Mouse (Mus musculus) granulocyte monocyte progenitor cell, adult 5-6 weeks (primary cell): ENCODE data around the gene Tnrc6a. TPM values are rescaled to one million over a fixed set of nuclear protein-coding genes. Genes with fewer than 3 reads are reported as not detected.

ENCODE experiments used
- ATAC-seq: replicated peaks from 2 replicates; pipeline ENCODE4 v1.8.0; 2016; ENCODE audit warnings: mild to moderate bottlenecking, moderate TSS enrichment, inconsistent platforms; ENCODE audit not compliant: poor library complexity, severe bottlenecking
- total RNA-seq, 2 experiments: library from RNA; stranded (forward) in 1 of 2; stranded (reverse) in 1 of 2; fragments of 200-712, 200-1000 nt in 1 of 2; fragments of >200 nt in 1 of 2; fragmentation: Nextera tagmentation in 1 of 2; gene quantifications; 2 replicates each; pipeline ENCODE4 v1.2.3; 2014 to 2017

Gene Tnrc6a
- total RNA-seq, 2 experiments from 2014 or later, result 24.9 to 26.8 TPM

DNA sequence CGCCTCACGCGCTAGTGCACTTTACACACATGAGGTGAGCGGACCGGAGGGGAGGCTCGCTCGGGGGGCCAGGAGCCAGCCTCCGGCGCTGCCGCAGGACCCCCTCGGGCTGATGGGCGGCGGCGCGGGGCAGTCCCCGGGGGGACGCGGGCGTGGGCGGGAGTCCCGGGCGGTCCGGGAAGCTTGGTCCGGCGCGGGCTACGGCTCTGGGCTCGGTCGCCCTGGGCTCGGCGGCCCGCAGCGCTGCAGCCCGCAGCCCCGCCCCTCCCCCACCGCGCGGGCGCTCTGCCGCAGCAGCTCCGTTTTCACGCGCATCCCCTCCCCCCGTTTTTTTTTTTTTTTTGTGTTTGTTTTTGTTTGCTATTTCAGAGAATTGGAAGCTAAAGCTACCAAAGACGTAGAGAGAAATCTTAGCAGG is 623 bp downstream of the Tnrc6a start:
- no peak for ATAC-seq

DNA sequence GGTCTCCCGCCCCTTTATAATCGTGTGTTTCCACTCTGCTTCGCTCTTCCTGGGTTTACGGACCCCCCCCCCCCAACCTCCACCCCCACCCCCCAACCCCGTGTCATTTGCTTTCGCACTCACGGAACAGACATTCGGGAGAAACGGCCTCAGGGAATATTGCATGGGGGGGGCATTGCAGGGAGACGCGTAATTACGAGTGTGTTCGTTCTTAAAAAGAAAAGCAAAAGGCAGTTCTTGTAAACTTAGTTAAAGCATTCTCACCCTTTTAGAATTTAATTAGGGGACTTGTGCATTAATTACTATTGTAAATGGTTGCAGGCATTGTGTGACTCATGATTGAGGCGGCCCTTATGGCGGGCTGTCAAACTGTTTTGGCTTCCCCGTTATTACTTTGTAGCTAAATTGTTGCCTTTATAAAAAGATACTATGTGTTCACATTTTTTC is 1.1 kb downstream of the Tnrc6a start:
- ATAC-seq, result no peak

DNA sequence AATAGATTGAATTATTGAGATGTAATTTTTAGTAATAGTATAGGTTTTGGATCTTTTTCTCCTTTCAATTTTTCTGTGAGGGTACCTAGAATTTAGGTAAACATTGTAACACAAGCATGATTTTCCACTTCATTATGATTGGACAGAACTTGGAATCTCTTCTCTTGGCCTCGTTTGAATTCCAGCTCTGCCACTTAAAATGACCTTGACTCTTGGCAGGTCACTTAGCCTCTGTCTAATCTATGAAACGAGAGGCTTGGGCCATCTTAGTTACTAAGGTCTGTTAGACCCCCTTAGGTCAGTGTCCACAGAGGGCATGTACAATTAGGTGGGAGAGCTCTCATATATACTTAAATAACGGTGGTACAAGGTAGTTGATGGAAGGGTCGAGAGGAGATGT is 2.4 kb downstream of the Tnrc6a start:
- no peak for ATAC-seq

DNA sequence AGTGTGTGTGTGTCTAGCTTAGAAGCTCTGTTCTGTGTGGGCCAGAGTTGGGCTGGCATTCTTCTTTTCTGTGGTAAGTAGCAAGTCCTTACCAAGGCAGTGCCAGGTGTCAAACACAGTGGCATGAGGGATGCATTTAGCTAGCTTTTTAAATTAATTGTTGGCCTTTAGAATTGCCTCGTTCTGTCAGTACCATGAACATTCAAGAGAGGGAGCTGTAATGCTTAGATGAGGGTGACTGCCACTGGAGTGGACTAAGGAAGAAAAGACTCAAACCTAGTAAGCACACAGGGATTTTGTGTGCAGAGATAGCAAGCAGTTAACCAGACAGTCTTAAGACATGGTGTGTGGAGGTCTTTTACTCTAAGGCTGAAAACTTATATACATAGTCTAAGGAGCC is 3.6 kb downstream of the Tnrc6a start:
- no peak for ATAC-seq

DNA sequence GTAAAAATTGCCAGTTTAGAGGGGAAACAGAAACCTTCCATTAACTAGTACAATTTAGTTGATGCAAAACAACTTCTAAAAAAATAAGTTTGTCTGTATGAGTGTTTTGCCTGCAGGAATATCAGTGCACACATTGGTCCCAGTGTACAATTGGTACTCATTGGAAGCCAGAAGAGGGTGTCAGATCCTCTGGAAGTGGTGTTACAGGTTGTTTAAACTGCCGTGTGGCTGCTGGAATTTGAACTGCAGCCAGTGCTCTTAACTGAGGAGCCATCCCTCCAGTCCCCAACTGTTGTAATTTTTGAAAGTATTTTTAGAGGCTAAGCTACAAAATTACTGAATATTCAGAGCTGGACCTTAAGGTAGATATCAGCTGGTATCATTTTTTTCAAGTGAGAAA is 4.3 kb downstream of the Tnrc6a start:
- no peak for ATAC-seq

DNA sequence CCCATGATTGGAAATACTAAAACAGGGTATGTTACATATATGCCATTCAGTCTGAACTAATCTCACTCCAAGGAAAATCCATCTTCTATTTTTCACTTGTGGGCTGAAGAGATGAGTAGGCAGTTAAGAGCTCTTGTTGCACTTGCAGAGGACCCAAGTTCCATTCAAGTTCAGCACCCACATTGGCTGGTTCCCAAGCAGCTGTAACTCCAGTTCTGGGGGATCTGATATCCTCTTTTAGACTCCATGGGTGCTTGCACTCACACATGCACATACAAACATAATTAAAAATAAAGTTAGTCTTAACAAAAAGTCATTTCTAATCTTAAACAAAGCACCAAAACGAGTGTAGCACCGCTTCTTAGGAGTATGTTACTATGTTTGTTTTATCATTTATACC is 5.4 kb downstream of the Tnrc6a start:
- no peak for ATAC-seq

DNA sequence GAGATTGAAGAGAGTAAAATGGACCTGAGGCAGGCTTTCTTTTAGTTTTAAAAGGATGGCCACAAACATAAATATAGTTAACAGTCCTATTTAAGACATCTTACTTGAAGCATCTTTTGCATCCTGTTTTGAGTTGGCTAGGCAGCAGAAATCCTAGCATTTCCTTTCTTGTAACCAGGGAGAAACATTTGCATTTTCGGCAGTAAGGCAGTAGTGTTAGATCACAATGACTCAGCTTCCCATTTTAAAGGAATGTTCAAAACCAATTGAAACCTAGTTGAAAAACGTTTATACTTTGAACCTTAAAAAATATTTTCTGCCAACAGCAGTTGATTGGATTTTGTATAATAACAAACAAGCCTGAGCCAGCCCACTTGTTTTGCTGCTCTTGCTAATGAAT is 6.5 kb downstream of the Tnrc6a start:
- ATAC-seq, result no peak

DNA sequence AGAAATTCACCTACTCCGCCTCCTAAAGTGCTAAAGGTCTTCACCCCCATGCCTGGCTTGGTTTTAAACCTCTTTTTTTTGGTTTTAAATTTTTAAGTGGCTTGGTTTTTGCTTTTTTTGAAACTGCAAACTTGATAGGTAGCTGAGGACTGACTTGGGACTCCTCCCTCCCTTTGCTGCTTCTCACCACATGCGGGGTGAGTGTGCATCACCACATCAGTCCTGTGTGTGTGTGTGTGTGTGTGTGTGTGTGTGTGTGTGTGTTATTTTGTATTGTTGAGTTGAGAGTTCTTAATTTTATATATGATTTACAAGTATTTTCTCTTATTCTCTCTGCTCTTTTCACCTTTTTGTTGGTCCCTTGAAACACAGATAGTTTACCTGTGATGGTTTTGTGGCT is 8.7 kb downstream of the Tnrc6a start:
- no peak for ATAC-seq

DNA sequence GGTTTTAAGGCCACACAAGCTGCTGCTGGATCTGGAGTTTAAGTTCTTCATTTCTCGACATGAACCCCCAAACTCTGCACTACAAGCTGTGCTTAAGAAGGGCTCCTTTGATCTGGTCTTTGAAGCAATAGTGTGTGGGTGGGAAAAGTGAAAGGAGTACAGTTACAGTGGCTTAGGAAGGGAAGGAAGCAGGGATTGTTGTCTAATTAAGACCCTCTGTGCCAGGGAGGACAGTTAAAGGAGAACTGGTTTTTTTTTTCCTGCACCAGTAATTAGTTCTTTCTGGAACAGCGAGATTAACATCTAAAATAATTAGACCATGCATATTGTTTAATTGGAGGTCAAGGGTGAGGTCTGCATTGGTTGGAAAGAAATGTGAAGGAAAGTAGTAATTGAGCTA is 11.2 kb downstream of the Tnrc6a start:
- peak; percentile 27; the same call in 1 of the 2 replicates for ATAC-seq

DNA sequence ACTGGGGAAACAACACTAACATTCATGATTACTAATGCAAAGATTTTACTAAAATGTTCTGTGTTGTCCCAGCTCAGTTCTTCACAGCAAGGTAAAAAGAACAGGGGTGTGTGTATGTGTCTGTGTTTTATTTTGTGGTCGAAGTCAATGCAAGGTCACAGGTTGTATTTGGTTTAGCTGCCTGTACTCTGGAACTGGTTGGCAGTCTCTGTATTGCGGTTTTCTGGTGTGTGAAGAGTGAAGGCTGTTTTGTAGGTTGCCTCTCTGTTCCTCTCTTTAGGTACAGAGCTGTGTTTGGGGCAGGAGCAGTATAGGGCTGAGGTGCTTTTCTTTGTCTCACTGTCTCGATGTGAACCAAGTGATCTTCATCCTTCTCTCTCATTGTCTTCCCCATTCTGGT is 12.0 kb downstream of the Tnrc6a start:
- no peak for ATAC-seq

DNA sequence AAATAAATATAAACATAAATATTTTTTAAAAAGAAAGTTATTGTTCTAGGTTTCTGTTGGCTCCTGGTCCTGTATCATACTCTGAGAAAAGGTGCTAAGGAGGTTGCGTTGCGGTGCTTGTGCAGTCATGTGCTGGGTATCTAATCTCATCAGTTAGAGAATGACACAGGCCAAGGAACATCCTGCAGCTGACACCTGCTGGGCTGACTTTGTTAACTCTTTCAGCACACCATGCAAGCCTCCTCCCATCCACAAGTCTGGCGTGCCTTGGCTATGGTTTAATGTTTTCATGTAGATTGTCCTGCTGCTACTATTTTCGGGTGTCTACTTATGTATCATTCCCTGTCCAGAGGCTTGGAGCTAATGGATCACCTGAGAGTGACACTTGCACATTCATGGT is 14.3 kb downstream of the Tnrc6a start:
- ATAC-seq, result no peak

DNA sequence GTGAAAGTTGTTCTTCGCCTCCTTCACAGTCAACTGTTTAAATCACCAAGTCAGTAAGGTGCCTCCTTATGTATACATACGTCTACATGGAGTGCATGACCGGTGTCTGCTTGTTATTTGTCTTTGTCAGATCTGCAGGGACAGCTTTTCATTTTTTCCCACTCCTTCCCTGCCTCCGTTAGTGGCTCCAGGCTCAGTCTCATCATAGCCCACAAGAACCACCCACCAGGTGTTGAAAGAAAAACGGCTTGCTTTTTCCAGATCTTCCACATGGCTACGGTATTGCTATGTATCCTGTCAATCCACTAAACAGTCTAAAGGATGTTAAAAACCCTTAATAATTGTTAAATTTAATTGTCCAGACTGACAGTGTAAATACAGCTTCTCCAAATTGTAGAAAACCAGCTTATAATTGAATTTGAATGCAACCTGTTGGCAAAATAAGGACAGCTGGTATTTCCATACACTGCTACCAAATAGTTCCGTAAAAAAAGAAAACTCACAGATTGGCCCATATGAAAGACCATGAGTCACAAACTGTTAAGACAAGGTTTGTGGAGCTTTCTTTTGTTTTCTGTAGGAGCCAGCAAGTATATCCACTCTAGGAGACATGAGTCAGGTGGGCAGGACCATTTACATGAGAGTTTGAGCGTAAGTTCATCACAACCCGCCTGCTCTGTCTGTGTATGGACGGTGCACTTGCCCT is 22.6 kb downstream of the Tnrc6a start:
- ATAC-seq, result no peak

DNA sequence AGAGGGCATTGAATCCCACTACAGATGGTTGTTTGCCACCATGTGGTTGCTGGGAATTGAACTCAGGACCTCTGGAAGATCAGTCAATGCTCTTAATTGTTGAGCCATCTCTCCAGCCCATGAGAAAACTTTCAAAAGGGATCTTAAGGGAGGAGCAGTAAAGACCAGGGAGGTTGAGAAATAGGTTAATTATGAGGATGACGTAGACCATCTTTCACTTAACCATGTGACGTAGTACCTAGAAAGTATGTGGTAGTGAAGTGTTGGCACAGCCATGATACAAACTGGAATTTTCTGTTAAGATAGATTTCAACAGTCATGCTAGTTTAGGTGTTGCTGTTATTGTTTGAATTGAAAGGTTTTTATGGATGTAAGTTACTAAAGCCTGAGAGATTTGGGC is 24.1 kb downstream of the Tnrc6a start:
- peak; percentile 57 for ATAC-seq

DNA sequence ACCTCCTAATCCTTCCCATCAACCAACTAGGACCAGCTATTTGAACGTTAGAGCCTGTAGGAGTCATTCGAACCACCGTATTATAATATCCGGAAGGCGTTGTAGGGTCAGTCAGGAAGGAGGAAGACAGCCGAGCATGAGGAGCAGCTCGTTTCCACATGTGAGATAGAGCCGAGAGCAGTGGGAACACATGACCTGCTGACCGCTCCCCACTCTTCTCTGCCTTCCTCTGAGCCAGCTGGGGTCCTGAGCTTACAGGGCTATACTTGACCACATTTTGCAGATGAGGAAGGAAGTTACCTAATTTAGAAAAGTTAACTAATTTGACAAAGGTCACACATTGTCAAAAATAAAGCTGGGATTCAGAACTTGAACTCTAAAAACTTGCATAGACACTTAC is 25.2 kb downstream of the Tnrc6a start:
- ATAC-seq, result peak; percentile 99

DNA sequence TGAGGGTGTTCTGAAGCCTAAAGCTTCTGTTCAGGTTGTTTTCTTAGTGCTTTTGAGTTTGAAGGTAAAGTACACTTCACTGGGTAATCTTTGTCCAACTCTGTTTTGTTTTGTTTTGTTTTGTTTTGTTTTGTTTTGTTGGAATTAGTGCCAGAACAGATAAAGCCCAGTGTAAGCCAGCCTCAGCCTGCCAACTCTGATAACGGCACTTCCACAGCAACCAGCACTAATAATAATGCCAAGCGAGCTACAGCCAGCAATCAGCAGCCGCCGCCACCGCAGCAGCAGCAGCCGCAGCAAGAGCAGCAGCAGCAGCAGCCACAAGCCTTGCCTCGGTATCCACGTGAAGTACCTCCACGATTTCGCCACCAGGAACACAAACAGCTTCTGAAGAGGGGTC is 38.7 kb downstream of the Tnrc6a start:
- ATAC-seq, result no peak

DNA sequence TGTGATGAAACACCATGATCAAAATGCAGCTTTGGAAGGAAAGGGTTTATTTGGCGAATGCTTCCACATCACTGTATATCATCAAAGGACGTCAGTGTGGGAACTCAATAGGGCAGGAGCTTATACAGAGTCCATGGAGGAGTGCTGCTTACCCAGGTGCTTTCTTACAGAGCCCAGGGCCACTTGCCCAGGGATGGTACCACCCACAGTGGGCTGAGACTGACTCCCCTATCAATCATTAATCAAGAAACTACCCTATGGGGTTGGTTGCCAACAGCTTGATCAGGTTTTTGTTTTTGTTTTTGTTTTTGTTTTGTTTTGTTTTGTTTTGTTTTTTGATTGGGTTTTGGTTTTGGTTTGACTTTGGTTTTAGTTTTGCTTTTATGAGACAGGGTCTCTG is 43.8 kb downstream of the Tnrc6a start:
- ATAC-seq, result no peak

DNA sequence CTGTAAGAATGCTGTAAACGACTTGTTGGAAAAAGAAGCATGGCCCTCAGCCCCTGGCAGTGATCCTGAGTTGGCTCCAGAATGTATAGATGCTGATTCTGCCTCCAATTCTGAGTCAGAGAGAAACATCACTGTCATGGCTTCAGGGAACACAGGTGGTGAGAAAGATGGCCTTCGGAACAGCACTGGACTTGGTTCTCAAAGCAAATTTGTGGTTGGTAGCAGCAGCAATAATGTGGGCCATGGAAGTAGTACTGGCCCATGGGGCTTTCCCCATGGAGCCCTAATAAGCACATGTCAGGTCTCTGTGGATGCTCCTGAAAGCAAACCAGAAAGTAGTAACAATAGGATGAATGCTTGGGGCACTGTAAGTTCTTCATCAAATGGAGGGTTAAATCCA is 45.9 kb downstream of the Tnrc6a start:
- no peak for ATAC-seq

DNA sequence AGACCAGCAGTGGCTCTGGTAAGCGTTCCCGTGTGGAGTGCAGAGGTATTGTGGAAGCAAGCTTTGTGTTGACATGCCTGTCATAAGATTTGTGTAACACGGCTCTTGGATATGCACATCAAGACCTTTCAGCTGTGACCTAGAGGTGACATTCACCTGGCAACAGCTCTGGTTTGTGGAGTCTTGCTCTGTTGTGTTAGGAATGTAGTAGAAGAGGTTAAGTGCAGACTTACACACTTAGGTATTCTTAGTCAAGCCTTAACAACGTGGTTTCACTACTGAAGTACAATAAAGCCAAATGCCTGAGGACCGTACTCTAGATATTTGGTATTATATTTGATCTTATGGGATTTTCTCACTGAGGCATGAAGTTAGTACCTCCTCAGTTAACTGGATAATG is 48.4 kb downstream of the Tnrc6a start:
- no peak for ATAC-seq

DNA sequence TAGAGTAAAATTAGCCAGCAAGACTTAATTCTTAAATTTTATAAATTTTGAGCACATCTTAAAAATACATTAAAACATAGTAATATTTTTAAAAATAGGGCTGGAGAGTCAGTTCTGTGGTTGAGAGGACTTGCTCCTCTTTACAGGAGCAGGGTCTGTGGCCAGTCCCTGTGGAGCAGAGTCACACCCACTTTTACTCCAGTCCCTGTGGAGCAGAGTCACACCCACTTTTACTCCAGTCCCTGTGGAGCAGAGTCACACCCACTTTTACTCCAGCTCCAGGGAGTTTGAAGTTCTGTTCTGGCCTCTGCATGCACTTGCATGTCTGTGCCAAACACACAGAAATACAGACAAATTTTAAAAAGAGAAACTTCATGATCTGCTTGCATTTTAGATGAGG is 53.5 kb downstream of the Tnrc6a start:
- ATAC-seq, result no peak

DNA sequence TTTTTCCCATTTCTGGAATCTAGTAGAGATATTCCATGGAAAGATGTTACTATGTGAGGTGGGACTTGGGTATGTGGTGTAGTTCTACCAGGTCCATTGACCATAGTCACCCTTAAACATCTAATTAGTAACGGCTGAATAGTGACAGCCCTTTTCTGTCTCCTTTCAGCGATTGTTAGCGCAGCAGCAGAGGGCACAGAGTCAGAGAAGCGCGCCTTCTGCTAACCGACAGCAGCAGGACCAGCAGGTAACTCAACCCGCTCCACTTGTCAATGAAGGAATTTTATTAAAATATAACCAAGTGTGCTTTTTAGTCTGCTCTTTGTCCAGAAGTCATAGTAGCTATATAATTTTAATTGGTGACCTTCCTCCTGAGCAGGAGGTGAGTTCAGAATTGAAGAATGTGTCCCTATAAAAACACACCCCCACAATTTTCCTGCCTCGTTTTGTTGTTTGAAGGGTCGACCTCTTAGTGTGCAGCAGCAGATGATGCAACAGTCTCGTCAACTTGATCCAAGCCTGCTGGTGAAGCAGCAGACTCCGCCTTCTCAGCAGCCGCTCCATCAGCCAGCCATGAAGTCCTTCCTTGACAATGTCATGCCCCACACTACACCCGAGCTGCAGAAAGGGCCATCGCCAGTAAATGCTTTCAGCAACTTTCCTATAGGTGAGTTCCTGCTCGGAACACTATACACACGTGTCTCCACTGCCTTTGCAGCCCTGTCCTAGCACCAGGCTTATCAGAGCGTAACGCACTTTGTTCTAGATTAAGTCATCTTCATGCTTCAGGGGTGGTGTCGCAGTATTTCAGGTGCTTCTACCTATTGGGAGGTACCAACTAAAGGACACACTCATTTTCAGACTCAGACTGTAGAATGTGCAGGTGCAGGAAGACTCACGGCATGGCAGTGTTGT is 58.4 kb downstream of the Tnrc6a start:
- ATAC-seq, result no peak

DNA sequence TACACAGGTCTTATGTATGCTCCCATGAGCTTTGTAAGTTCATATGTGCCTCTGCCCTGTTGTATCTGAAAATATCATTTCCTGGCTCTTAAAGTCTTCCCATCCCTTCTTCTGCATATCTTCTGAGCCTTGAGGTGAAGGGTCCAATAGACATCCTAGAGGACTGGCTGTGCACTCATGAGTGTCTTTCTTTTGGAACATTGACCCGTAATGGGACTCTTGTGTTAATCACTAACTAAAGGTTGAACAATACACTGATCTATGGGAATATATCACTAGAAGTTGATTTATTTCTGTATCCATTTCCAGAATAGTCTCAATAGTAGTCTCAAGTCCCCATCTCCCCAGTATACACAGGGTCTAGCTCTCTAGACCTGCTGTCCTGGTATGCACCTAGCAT is 61.2 kb downstream of the Tnrc6a start:
- ATAC-seq, result no peak

DNA sequence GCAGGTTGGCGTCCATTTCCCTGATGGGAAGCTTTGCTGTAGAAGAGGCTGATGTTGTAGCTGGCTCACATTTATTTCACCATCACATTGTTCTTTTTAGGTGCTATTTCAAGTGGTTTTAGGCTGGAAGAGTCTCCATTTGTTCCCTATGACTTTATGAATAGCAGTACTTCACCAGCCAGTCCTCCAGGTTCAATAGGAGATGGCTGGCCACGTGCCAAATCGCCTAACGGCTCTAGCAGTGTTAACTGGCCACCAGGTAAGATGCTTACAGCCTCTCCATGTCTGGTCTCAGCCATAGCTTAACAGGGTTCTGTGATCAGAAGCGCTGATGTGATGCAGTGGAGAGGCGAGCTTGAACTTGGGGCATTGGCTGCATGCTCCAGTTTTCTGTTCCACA is 62.8 kb downstream of the Tnrc6a start:
- no peak for ATAC-seq
